Mouse (Mus musculus) adrenal gland, adult (tissue): ENCODE data around the gene Dazap1.

ENCODE experiments used
- DNase-seq, 2 experiments: peaks; one replicate each; pipeline ENCODE4 v3.0.0; 2022 to 2023; ENCODE audit warnings: low spot score in 1 of 2; ENCODE audit not compliant: inconsistent age in 2 of 2

Dazap1 gene

DNA sequence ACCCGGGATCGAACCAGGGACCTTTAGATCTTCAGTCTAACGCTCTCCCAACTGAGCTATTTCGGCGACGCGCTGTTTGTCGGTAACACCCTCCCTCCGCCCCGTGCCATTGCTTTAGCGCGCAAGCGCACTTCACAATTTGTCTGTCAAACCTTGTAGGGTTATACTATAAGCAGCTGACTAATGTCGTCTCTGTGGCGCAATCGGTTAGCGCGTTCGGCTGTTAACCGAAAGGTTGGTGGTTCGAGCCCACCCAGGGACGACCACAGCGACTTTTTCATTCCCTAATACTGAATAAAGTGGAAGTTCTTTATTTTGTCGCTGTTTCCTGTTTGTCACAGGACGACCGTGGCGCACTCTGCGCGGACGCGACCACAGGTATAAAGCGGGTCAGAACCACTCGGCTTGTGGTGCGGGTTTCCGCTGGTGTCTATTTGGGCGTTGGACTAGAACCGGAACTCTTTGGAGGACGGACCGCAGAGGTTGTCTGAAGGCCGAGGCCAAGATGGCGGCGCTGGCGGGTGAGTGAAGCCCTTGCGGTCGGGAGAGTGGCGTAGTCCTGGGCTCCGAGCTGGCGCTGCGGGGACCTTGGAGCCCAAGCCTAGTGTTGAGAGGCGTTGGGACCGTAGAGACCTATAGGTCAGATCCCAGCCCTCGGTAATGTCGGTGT, 12.2 kb upstream of the Dazap1 start, which contains the start of gene Ndufs7:
Gene Ndufs7, plus strand, starts transcription at position 151 of the 670 bp plus-strand sequence.
- peak; percentile 96 to 100 for DNase-seq

DNA sequence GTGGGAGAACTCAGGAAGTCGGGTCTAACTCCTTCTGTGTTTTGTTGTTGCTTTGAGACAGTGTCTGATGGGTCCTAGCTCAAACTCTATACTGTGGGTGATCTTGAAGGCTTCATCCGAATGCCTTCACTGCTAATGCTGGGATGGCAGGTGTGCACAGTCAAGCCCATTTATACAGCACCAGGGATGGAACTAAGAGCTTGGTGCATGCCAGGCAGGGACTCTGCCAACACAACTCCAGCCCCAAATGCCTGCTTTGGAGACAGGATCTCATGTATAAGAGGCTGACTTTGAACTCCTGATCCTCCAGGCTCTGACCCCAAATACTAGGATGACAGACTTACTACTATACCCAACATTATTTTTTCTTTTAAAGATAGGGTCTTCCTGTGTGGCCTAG, 11.2 kb upstream of the Dazap1 start:
- DNase-seq: no peak

DNA sequence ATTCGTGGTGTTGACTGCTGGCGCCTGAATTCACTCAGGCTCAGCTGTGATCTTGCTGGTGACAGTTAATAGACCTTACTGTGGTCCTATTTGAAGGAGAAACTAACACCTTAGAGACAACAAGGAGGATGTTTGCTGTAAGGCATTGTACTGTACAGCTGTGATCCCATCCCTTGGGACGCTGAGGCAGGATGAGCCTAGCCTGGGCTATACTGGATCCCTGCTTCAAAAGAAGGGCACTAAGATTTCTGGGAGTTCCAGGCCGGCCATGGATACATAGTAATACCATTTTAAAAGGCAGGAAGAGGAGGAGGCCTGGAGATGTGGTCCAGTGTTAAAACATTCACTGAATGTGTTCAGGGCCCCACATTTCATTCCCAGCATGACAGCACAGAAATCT, 10.7 kb upstream of the Dazap1 start:
- peak in 1 of 2 experiments; percentile 40 for DNase-seq

DNA sequence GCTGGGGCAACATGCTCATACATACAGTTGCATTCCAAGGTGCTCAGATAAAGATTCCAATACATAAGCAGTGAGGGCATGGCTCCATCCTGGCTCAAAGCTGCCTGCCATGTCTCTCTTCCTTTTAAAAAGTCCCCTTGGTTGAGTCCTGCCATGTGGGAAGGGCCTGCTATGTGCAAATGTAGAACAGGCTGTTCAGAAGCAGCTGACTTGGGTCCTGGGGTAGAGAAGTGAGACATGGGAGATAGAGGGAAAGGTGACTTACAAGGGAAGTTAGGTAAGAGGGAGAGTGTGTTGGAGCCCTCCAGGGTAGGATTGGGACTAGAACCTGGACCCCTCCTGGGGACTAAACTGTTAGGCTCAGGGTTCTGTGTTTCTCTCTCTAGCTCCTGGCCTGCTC, 9.3 kb upstream of the Dazap1 start:
- no peak for DNase-seq

DNA sequence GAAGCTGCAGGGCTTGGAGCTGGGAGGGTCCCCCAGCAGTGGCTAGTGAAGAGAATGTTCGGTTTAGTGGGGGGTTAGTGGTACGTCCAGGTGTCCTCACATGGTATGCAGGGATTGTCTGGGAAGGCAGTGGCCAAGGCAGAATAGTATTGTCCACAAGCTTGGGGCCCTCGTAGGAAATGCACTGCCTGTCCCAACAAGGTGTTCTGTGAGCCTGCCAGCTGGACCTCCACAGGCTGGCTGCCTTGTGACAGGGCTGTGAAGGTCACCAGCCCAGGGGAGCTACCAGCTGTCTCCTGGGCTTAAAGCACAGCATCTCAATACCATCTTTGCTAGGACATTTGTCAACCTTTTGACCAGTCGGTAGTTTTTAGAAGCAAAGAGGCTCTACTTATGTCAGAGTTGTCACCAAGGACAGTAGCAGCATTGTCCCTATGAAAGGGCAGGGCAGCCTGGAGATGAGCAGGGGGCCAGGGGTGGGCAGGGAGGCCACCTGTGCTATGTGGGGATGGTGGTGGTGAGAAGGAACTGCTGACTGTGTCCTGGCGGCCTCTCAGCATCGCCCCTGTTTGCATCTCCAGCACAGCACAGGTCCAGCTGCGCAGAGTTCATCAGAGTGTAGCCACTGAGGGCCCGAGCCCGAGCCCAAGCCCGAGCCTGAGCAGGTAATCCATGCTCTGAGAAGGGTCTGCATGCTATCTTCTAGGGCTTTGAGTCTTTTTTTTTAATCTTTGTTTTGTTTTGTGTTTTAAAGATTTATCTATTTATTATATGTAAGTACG, 8.6 kb upstream of the Dazap1 start:
- DNase-seq: no peak

DNA sequence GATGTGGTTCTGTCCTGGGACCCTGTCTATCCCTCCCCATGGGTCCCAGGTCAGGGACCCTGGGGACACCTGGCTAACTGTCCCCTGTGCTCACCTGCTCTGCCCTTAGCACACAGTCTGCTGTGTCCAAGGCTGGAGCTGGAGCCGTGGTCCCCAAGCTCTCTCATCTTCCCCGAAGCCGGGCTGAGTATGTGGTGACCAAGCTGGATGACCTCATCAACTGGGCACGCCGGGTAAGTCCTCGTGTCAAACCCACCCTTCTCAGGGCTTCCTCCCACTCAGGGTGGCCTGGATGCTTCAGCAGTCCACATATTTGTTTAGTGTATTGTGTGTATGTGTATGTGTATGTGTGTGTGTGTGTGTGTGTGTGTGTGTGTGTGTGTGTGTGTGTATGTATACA, 7.7 kb upstream of the Dazap1 start:
- DNase-seq: peak in 1 of 2 experiments; percentile 29

DNA sequence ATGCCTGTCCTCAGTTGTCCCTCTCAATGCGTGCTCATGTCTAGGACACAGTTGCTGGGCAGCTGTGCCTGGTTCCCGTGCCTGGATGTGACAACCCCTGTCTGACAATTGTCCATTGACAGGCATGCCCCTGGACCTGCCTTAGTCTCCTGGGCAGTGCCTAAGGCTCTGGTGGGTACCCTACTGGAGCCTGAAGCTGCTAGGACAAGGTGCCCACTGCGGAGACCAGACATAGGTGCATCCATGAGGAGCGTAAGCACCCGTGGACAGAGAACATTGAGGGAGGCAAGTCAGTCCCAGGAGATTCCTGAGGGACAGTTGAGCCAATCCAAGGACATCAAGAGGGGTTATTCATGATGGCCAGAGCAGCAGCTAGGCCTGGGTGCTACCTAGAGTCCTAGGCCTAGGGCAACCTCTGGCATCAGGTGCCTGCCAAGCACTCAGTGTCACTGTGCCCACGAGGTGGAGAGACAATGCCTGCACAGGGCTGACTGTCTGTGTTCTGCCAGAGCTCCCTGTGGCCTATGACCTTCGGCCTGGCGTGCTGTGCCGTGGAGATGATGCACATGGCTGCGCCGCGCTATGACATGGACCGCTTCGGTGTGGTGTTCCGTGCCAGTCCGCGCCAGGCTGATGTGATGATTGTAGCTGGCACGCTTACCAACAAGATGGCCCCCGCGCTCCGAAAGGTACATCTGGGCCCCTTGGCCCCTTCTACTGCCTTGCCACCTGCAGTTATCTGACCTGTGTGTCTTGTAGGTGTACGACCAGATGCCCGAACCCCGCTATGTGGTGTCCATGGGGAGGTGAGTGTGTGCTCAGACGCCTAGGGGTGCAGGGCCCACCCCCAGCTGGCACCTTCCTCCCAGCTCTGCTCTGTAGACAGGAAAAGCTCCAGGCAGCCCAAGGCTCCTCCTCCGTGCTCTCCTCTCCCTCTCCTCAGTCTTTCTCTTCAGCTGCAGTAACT, 6.7 kb upstream of the Dazap1 start:
- DNase-seq: peak in 1 of 2 experiments; percentile 51

DNA sequence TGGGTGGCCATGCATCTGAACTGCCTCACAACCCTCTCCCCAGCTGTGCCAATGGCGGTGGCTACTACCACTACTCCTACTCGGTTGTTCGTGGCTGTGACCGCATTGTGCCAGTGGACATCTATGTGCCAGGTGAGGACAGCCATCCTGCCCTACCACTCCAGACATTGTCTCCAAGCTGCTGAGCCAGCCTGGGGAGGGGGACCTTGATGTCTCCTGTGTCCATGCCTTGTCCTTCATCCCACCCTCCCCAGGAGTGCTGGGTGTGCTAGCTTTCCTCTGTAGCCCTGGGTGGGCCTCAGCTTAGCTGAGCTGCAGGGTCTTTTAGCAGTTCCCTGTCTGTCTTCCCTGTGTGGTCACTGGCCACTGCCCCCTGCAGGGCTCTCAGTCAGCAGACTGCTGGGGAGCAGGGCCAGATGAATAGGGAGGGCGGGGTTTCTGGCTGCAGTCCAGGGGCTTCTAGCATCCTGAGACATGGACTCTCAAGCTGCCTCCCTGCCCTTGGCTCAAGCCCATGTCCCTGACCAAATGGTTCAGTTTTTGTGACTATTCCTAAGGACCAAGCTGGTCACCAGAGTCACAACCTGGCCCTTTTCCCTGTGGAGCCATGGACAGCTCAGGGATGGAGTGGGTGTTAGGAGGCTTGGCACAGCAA, 5.3 kb upstream of the Dazap1 start:
- peak; percentile 70 to 88 for DNase-seq

DNA sequence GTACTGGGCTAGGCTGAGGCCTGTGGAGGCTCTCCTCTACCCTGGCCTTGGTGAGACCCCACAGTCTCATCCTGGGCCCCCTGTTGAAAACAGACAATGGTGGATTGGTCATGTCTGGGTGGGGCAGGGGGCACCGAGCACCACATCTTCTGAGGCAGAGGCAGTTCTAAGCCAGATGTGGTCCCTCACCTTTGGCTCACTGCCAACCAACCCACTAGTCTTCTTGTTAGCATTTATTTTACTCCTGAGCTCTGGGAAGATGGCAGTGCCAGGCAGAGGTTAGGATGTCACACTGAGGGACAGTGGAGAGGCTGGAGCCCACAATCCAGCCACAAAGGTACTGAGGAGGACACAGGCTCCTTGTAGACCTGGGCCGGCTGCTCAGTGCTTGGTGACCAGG, 3.4 kb upstream of the Dazap1 start:
- DNase-seq: peak in 1 of 2 experiments; percentile 58

DNA sequence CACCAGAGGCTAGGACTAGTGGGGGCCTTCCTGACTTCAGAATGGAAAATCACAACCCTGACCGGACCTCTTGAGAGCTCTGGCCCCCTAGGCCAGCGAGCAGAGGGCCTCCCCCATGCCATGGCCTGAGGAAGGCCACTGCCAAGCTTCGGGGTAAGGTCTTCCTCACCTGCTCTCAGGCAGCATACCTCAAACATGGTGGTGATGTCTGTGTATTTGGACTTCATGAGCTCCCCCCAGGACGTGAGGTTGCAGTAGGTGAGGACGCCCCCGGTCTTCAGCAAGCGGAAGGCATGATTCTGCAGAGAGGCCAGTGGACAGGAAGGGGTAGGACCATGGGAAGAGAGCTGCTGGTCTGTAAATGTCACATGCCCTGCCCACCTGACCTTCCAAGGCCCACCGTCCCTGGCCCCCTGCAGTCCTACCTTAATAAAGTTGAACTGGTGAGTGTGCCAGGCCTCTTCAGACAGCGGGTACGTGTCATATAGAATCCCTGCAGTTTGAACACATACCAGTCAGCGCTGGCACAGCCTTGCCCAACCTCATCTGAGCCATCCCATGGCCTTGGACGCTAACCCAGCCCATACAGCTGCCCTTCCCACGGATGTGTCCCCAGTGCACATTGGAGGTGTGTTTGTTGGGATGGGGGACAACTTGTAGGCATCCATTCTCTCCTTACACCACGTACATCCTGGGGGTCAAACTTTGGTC, 2.4 kb upstream of the Dazap1 start:
- DNase-seq: peak; percentile 76 to 88

DNA sequence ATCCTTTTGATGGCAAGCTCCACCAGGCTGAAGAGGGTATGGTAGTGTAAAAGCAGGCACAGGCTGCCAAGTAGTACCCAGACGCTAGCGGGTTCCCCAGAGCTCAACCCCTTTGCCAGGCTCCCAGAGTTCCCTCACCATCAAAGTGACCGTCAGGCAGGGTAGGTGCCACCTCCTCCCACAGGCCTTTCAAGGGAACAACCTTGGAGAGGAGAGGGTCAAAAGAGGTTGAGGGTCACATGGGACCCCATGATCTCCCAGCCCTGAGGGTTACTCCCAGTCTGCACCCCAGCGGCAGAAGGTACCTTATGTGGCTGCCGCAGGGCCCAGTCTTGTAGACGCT, 1.9 kb upstream of the Dazap1 start:
- DNase-seq: peak in 1 of 2 experiments; percentile 89

DNA sequence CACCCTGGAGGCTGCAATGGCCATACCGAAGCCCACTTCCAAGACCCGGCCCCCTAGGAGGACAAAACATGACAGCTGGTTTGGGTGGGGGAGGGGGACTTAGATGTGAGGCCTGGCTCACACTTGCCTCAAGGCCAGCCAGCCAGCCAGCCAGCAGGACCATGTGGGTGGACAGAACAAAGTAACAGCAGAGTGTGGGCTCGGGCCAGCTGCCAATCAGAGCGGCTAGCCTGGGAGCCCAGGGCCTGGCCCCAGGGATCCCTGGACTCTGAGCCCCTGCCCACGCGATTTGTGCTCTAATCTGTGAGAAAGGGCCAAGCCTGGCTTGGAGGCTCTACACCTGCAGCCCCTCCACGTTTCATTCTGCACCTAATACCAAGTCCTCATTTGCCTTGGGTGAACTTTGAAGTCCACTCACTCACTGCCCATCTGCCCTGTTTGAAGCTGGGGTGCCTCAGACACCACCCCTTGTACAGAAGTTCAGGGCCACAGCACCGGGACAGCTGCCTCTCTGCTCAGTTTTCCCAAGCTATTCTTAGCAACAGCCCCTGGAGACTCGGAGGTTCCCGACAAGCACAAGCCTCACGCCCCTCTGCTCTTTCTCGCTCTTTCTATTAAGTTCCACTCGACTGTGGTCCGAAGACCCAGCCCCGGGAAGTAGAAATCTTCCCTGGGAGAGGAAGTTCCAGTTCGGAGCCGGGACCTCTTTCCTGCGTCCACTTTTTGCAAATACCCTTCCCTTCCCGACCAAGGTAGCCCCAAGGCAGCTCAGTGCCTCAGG, 1.2 kb upstream of the Dazap1 start:
- DNase-seq: peak; percentile 87 to 93

DNA sequence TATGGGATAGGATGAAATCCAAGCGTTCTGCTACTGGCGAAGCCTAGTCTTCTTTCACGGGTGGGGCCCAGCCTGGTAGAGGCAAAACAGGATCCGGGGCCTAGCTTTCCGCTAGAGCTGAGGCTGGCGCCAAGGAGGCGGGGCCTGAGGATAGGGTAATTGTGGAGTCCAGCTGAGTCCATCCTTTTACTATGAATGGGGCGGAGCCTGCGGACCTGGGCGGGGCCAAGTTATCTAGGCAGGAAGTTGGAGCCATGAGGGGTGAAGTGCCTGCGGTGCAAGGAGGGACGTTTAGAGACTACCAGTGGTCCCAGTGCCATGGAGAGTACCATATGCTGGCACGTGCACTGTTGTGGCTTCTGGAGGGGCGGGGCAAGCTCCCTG, 291 bp downstream of the Dazap1 start:
- DNase-seq: peak; percentile 98 to 100

DNA sequence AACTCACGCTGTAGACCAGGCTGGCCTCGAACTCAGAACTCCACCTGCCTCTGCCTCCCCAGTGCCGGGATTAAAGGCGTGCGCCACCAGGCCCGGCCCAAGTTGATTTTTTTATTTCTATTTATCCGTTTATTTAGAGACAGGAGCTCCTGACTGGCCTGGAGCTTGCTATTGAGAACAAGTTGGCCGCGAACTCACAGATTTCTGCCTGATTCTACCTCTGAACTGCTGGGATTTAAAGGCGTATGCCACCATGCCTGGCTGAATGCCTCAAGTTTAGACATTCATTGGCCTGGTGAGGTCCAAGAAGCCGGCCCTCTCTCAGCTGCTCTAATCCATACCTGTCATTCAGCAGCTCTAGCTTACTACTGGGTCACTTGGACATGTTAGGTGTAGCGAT, 883 bp downstream of the Dazap1 start:
- DNase-seq: peak in 1 of 2 experiments; percentile 50

DNA sequence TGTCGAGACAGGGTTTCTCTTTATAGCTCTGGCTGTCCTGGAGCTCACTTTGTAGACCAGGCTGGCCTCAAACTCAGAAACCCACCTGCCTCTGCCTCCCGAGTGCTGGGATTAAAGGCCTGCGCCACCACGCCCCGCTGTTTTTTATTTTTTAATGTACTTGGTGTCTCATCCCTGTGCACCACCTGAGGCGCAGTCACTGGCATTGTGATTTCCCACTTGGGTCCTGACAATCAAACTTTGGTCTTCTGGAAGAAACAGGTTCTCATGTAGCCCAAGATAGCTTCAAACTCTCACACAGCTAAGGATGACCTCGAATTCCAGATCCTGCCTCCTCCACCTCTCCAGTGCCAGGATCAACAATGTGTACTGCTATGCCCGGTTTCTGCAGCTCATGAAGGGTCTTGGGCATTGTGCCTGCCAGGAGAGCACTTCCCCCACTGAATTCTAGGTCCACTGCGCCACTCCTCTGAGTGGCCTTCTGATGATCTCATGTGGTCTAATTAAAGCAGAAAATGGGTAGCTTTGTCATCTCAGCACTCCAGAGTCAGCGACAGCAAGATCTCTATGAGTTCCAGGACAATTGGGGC, 1.6 kb downstream of the Dazap1 start:
- DNase-seq: peak in 1 of 2 experiments; percentile 63

DNA sequence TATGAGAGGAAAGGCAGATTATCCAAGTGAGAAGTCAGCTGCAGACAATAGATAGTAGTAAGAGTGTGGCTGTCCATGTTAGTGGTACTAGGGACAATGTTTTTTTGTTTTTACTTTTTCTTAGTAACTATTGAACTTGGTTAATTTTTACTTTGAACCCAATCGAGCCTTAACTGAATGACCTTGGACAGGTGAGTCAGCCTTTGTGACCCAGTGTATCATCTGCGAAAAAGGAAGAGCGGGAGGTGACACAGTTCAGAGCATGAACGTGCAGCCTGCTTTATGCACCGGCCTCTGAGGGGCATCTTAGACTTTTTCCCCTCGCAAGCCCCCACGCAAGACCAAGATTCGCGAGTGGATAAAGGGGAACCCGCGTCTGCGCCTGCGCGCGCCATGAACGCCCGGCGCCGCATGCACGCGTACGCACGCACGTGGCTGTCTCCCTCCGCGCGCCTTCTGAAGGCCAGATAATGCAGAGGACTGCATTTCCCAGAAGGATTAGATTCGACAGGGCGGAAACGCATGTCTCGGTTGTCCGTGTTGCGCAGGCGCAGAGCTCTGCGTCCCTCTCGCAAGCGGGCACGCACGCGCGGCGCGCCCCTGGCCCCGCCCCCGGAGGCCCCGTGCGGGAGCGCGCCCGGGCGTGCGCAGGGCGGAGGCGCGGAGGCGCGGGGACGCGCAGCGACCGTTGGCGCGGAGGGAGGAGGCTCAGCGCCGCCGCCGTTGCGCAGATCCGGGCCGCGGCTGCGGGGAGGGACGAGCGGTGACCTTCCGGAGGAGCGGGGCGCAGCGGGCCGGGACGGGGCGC, 3.3 kb downstream of the Dazap1 start:
- DNase-seq: peak; percentile 99

DNA sequence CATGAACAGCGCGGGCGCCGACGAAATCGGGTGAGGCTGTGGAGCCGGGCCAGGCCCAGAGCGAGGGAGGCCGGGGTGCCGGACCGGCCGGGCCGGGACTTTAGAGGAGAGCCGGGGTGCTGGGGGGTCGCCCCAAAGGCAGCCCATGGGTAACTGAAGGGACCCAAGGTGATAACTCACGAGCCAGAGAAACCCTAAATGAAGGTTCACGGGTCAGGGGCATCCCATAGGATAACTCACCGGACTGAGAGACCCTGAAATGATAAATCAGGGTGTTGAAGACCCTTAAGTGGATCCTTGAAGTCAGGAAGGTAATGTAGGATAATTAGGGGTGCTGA, 3.8 kb downstream of the Dazap1 start:
- DNase-seq: no peak

DNA sequence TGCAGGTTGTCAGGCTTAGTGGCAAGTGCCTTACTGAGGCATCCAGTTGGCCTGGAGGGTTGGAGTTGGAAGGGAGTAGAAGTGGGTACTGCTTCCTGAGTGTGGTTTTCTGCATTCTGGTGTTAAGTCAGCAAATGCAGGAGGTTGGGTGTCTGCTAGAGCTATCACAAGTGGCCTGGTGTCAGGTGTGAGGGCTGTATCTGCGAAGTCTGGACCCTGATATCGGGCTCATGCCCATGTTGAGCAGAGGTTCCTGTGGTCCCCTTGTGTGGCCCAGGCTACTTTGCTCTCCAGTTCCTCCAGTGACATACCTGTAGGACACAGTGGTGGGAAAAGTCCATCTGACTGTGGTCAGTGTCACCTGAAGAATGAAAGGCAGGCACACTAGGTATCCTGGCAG, 8.8 kb downstream of the Dazap1 start:
- no peak for DNase-seq
